Mouse (Mus musculus): ENCODE data around the gene Mettl9. TPM values are rescaled to one million over a fixed set of nuclear protein-coding genes. Genes with fewer than 3 reads are reported as not detected.
"Not testable (repeated sequence)": the region's sequence is repeated elsewhere in the genome, so short reads cannot be mapped to it uniquely, and the experiment has no call there.

The Mettl9 gene
- polyA plus RNA-seq, 1 experiment from 2014 or later: 69.7 TPM

DNA sequence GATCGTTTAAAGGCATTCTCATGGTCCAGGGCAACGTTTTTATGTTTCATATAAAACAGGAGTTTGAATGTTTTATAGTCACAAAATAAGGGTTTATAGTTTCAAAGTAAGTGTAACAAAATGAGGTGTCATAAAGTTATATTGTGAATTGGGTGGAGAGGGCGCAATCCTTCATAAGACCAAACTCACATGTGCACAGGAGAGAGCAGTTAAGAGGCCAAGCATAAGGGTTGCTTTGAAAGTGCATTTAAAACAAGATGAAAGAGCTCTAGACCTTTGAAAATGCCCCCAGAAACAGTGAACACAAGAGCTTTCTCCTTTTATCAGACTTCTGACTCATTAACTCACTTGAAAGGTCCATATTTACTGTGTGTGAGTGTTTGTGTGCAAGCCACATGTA lies 7.9 kb upstream of the Mettl9 start:
- no peak overlapping the region for H3K4me2 ChIP-seq (replicated peaks; ENCODE audit: low read depth, low read length)
- no peak for DNase-seq (ENCODE audit: low spot score)
- no peaks in the 10 kb centered on the region for H3K27me3 ChIP-seq (replicated peaks; ENCODE audit: insufficient read depth, low read length)
- no peak overlapping the region for H3K4me3 ChIP-seq (ENCODE audit: low read depth, low read length)
- H3K27ac ChIP-seq (ENCODE audit: low read length): no peak overlapping the region
- no peak for TF ChIP-seq CTCF (IDR thresholded peaks at IDR 0.05)
- no peak for TF ChIP-seq EP300 (IDR thresholded peaks at IDR 0.05)
- H3K4me1 ChIP-seq (ENCODE audit: insufficient read depth, low read depth, low read length): no peaks in the 10 kb centered on the region
- H3K9ac ChIP-seq (replicated peaks; ENCODE audit: low read depth): no peak overlapping the region
- WGBS: 45% methylated on average over 3 of the region's 3 CpGs
- no peaks in the 10 kb centered on the region for H3K9me3 ChIP-seq (ENCODE audit: low read length)
- H3K36me3 ChIP-seq (ENCODE audit: insufficient read depth, low read length): no peaks in the 10 kb centered on the region
- ATAC-seq: no peak

DNA sequence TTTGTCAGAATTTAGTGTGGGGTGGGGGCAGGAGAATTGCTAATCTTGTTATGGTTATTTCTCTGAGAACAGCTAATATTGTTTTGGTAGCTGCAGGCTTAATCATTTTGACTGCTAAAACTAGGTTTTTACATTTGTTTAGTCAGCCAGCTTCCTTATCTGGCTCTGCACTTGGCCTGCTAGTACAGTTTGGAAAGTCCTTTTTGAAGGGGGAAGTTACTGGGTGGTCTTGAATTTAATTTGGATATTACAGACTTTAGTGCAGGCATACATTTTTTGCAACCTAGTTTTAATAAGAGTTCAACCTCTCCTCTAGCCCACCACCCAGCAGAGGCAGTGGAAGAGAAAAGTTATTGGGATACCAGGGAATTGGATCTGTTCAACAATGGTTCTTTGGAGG lies 4.3 kb upstream of the Mettl9 start:
- not testable (repeated sequence) for H3K4me3 ChIP-seq (ENCODE audit: low read depth, low read length); H3K27ac ChIP-seq (ENCODE audit: low read length); H3K4me2 ChIP-seq (replicated peaks; ENCODE audit: low read depth, low read length); ATAC-seq; DNase-seq (ENCODE audit: low spot score); H3K4me1 ChIP-seq (ENCODE audit: insufficient read depth, low read depth, low read length); H3K9ac ChIP-seq (replicated peaks; ENCODE audit: low read depth); H3K36me3 ChIP-seq (ENCODE audit: insufficient read depth, low read length); H3K9me3 ChIP-seq (ENCODE audit: low read length); H3K27me3 ChIP-seq (replicated peaks; ENCODE audit: insufficient read depth, low read length)

DNA sequence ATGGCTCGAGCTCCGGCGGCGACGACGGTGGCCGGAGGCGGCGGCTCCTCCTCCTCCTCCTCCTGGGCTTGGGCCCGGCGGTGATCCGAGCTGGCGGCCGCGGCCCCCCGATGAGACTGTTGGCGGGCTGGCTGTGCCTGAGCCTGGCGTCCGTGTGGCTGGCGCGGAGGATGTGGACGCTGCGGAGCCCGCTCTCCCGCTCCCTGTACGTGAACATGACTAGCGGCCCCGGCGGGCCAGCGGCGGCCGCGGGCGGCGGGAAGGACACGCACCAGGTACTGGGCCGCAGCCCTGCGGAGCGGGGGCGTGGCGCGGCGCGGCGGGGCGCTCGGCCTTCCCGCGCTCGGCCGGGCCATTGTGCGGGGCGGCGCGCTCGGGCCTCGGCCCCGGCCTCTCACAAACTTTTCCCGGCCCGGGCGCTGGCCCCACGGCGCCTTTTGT lies 476 bp downstream of the Mettl9 start:
- Histone ChIP-seq H3K9me3 (ENCODE audit: low read length) (no peaks in the 10 kb centered on the region), H3K4me3 (ENCODE audit: low read depth, low read length) (peak overlapping the region; percentile 96), H3K27me3 (replicated peaks; ENCODE audit: insufficient read depth, low read length) (no peaks in the 10 kb centered on the region), H3K4me1 (ENCODE audit: insufficient read depth, low read depth, low read length) (peaks cover 4% of the 10 kb centered on the region; the same call in 1 of the 2 replicates), H3K9ac (replicated peaks; ENCODE audit: low read depth) (peak overlapping the region; percentile 96), H3K36me3 (ENCODE audit: insufficient read depth, low read length) (no peaks in the 10 kb centered on the region), H3K4me2 (replicated peaks; ENCODE audit: low read depth, low read length) (peak overlapping the region; percentile 85), H3K27ac (ENCODE audit: low read length) (peak overlapping the region; percentile 91)
- TF ChIP-seq CTCF (IDR thresholded peaks at IDR 0.05) (no peak), EP300 (IDR thresholded peaks at IDR 0.05) (no peak)
- DNase-seq (ENCODE audit: low spot score) (peak; percentile 36), ATAC-seq (peak; percentile 71)
- 0% methylated on average over 29 of the region's 63 CpGs for WGBS

DNA sequence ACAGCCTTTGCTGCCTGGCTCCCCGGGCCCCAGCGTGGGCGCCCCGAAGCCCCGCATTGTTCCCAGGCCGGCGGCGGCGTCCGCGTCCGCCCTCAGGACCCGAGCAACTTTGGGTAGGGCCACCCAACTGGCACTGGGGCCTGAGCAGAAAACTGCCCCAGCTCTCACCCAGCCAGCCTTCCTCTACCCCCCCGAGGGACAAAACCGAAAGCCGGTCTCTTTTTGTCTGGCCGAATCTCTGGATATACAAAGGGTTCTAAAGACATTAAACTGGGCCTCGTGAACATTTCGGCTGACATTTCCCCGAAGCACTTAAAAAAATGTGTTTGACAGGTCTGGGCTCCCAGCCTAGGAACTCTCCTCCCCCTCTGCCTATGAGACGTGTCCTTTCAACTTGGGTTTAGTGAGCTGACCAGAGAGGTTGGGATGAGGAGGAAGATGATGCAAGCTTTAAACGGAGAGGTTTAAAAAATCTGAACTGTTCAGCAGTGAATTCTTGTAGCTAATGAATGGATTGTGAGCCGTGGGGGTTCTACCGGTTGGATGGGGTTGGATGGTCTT lies 996 bp downstream of the Mettl9 start:
- DNase-seq (ENCODE audit: low spot score): peak; percentile 84
- peak; percentile 20 for ATAC-seq
- peak overlapping the region; percentile 96 for H3K9ac ChIP-seq (replicated peaks; ENCODE audit: low read depth)
- WGBS: 8% methylated on average over 18 of the region's 24 CpGs
- TF ChIP-seq EP300 (IDR thresholded peaks at IDR 0.05): no peak
- TF ChIP-seq CTCF (IDR thresholded peaks at IDR 0.05): no peak
- H3K27me3 ChIP-seq (replicated peaks; ENCODE audit: insufficient read depth, low read length): no peaks in the 10 kb centered on the region
- H3K4me2 ChIP-seq (replicated peaks; ENCODE audit: low read depth, low read length): peak overlapping the region; percentile 85
- peaks cover 4% of the 10 kb centered on the region; the same call in 1 of the 2 replicates for H3K4me1 ChIP-seq (ENCODE audit: insufficient read depth, low read depth, low read length)
- peak overlapping the region; percentile 96 for H3K4me3 ChIP-seq (ENCODE audit: low read depth, low read length)
- H3K36me3 ChIP-seq (ENCODE audit: insufficient read depth, low read length): no peaks in the 10 kb centered on the region
- peak overlapping the region; percentile 91 for H3K27ac ChIP-seq (ENCODE audit: low read length)
- no peaks in the 10 kb centered on the region for H3K9me3 ChIP-seq (ENCODE audit: low read length)

DNA sequence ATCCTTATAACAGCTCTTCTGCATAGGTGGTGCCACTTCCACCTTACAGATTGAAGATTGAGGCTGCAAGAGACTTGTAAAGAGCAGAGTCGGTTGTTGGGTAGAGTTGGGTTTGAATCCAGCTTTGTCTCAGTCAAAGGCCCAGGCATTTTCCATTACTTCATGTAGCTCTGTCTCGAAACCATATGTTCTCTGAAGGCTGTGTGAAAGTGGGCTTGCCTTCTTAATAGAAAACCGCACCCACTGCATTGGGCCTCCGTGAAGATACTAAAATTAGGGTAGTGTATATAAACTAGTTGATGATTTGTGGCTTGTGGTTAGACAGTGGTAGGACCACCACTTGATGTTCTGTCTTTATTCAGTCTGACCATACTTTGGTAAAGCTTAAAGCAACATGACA lies 6.3 kb downstream of the Mettl9 start:
- Histone ChIP-seq H3K9me3 (ENCODE audit: low read length) (no peaks in the 10 kb centered on the region), H3K4me2 (replicated peaks; ENCODE audit: low read depth, low read length) (no peak overlapping the region), H3K27ac (ENCODE audit: low read length) (no peak overlapping the region), H3K4me1 (ENCODE audit: insufficient read depth, low read depth, low read length) (peaks cover 7% of the 10 kb centered on the region; the same call in 1 of the 2 replicates), H3K36me3 (ENCODE audit: insufficient read depth, low read length) (no peaks in the 10 kb centered on the region), H3K4me3 (ENCODE audit: low read depth, low read length) (no peak overlapping the region), H3K9ac (replicated peaks; ENCODE audit: low read depth) (no peak overlapping the region), H3K27me3 (replicated peaks; ENCODE audit: insufficient read depth, low read length) (no peaks in the 10 kb centered on the region)
- WGBS: 85% methylated on average over 4 of the region's 4 CpGs
- no peak for TF ChIP-seq EP300 (IDR thresholded peaks at IDR 0.05)
- no peak for TF ChIP-seq CTCF (IDR thresholded peaks at IDR 0.05)
- DNase-seq (ENCODE audit: low spot score): no peak
- ATAC-seq: no peak

DNA sequence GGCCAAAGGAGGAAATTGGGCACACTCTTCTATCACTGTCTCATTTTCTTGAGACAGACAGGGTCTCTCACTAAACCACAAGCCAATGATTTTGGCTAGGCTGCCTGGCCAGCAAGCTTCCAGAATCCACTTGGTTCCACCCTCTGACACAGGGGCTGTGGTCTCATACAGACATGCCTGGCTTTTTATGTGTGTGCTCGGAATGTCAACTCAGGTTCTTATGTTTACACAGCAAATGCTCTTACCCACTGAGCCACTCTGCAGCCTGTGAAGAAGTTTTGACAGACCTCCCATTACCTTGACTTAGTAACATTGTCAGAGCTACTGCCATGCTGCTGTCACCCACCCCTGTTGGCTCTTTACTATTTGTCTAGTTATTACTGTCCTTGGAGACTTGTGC lies 7.7 kb downstream of the Mettl9 start:
- no peak overlapping the region for H3K27ac ChIP-seq (ENCODE audit: low read length)
- ATAC-seq: peak; percentile 70
- 32% methylated on average over 1 of the region's 1 CpGs for WGBS

DNA sequence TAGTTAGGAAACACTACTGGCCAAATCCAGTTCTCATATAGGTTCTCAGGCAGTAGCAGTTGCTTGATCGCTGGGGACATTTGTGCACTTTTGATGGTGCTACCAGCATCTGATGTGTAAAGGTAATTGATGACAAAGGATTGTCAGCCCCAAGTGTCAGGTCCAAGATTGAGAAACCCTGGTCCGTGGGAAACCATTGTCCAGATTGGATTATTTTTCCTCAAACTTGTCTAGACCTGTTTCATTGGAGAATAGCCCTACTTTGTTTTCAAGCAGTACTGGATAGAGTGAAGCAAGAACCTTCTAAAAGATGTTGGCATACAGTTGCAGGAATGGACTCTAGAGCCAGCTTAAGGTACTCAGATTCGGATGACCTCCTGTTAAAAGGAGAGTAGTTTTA lies 8.8 kb downstream of the Mettl9 start:
- peaks cover 11% of the 10 kb centered on the region; the same call in 1 of the 2 replicates for H3K4me1 ChIP-seq (ENCODE audit: insufficient read depth, low read depth, low read length)
- no peak overlapping the region for H3K27ac ChIP-seq (ENCODE audit: low read length)
- DNase-seq (ENCODE audit: low spot score) (no peak), ATAC-seq (no peak)
- H3K36me3 ChIP-seq (ENCODE audit: insufficient read depth, low read length): no peaks in the 10 kb centered on the region
- H3K9me3 ChIP-seq (ENCODE audit: low read length): no peaks in the 10 kb centered on the region
- H3K9ac ChIP-seq (replicated peaks; ENCODE audit: low read depth): no peak overlapping the region
- WGBS: 82% methylated on average over 3 of the region's 3 CpGs
- H3K27me3 ChIP-seq (replicated peaks; ENCODE audit: insufficient read depth, low read length): no peaks in the 10 kb centered on the region
- H3K4me2 ChIP-seq (replicated peaks; ENCODE audit: low read depth, low read length): no peak overlapping the region
- TF ChIP-seq EP300 (IDR thresholded peaks at IDR 0.05): no peak
- no peak for TF ChIP-seq CTCF (IDR thresholded peaks at IDR 0.05)
- no peak overlapping the region for H3K4me3 ChIP-seq (ENCODE audit: low read depth, low read length)

More for the DNA sequence above, 7.7 kb downstream of the Mettl9 start:
- Histone ChIP-seq H3K36me3 (ENCODE audit: insufficient read depth, low read length) (no peaks in the 10 kb centered on the region), H3K9ac (replicated peaks; ENCODE audit: low read depth) (no peak overlapping the region), H3K4me2 (replicated peaks; ENCODE audit: low read depth, low read length) (no peak overlapping the region), H3K27me3 (replicated peaks; ENCODE audit: insufficient read depth, low read length) (no peaks in the 10 kb centered on the region), H3K4me1 (ENCODE audit: insufficient read depth, low read depth, low read length) (peaks cover 11% of the 10 kb centered on the region; the same call in 1 of the 2 replicates), H3K9me3 (ENCODE audit: low read length) (no peaks in the 10 kb centered on the region), H3K4me3 (ENCODE audit: low read depth, low read length) (no peak overlapping the region)
- TF ChIP-seq CTCF (IDR thresholded peaks at IDR 0.05) (no peak), EP300 (IDR thresholded peaks at IDR 0.05) (no peak)
- peak; percentile 42 for DNase-seq (ENCODE audit: low spot score)

Measured in lung, postnatal 0 days (tissue).